Mouse (Mus musculus): ENCODE data around the gene Ski.

GRCm38 (mm10) chr4:155121915-155122443 lies 100.4 kb downstream of the Ski start:
- TF ChIP-seq CTCF (IDR thresholded peaks at IDR 0.05) (no peak), EP300 (IDR thresholded peaks at IDR 0.05) (no peak)
